Mouse (Mus musculus): ENCODE data around the gene Rcvrn. TPM values are rescaled to one million over a fixed set of nuclear protein-coding genes. Genes with fewer than 3 reads are reported as not detected.

Gene Rcvrn
- total RNA-seq (2021), result not detected
- long read RNA-seq, experiment 1, result 0 reads
- long read RNA-seq, experiment 2, result 0 reads

DNA sequence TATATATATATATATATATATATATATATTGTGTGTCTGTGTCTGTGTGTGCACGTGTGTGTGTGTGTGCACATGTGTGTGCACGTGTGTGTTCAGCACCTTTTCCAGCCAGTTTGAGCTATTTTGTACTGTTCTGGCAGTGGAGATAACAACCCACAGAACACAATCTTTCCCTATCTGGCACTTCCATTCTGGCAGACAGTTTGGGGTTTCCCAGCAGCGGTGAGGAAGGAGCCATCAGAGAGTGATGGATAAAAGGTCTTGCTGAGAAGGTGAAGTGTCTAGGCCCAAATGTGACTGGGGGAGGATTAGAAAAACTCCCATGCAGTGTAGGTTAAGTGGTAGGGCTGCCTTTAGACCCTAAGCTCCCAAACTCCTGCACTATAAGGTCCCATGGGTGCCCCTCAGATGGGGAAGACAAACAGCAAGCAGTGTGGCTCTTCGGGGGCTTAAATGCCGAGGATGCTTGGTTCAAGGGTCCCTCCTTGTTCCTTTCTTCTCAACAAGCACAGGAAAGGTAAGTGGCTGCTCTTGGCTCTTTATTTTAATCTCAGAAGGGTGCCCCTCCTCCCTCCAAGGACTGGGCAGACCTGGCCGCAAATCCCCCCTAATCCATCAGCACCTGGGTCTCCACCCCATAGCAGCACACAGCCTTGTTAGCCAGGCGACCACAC lies at the start of gene Rcvrn:
Rcvrn (plus strand) TSS at position 624 of the 674 bp plus-strand sequence.
- DNase-seq, result no peak
- intact Hi-C loops (cut with DNase I), result no loop called here

DNA sequence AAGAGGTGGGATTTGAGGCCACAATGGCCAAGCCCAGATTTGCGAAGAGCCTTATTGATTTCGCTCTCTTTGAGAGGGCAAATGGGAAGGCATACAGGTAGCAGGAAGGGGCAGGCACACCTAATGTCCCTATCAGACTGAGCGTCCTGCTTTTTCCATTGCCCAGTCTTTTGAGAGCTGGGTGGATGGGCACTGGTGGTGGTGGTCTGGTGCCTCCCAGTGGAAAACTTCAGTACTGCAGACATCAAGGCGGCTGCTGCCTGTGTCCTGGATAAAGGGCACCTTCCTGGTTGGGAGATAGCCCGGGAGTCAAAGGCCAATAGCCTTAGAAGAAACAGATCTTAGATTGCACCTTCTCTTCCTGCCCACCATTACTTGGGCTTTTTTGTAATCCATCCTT lies 47.4 kb upstream of the Rcvrn start:
- DNase-seq, result peak; percentile 80 to 87
- intact Hi-C loops (cut with DNase I), result loop anchor here (1.0 to 5.0 kb wide), 4 partner anchors 110 to 274 kb away; no protein-coding TSS in a partner anchor

DNA sequence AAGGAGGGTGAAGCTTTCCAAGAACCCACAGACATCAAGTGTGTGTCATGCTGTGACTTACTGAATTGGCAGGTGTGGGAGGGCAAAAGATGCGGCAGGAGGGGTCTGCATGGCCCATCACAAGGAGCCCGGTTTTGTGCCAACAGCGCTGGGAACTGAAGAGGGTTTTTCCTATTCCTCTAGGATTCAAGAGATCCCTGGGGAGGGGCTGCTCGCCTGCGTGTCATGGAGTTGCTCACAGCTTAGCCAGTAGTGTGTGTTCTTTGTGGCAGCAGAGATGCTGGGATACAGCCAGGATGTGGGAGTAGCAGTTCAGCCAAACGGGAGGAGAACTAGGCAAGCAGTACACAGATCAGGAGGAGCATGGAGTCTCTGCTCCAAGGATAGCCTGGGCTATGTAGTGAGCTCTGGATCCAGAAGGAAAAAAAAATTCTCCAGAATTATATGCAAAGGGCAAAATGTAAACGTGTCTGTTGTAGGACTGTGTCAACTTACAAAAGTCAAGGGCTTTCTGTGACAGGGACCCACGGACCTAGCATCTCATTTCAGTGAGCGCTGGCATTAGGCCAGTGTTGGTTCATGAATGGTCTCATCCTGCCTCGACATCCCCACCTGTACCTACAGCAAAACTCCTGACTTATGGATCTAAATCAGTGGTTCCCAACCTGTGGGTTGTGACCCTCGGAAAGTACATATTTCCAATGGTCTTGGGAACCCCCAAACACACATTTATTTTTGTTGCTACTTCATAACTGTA lies 46.3 kb upstream of the Rcvrn start:
- peak; percentile 36 to 42 for DNase-seq
- intact Hi-C loops (cut with DNase I), result loop anchor here (5.0 kb wide), 2 partner anchors 112 to 132 kb away; no protein-coding TSS in a partner anchor

GRCm38 (mm10) chr11:67649971-67650707 lies 45.0 kb upstream of the Rcvrn start:
- no peak for DNase-seq
- intact Hi-C loops (cut with DNase I), result loop anchor here (5.0 kb wide), 2 partner anchors 113 to 133 kb away; no protein-coding TSS in a partner anchor

- no peak for DNase-seq
- intact Hi-C loops (cut with DNase I), result no loop called here
These were observed 43.4 kb upstream of the Rcvrn start for GRCm38 (mm10) chr11:67651731-67652130.

- intact Hi-C loops (cut with DNase I), result no loop called here
- DNase-seq, result no peak
These were observed 42.8 kb upstream of the Rcvrn start for GRCm38 (mm10) chr11:67652194-67652892.

GRCm38 (mm10) chr11:67652893-67653255 lies 42.3 kb upstream of the Rcvrn start:
- DNase-seq, result no peak
- intact Hi-C loops (cut with DNase I), result no loop called here

- intact Hi-C loops (cut with DNase I), result no loop called here
- DNase-seq, result no peak
These were observed 41.5 kb upstream of the Rcvrn start for GRCm38 (mm10) chr11:67653521-67654090.

DNA sequence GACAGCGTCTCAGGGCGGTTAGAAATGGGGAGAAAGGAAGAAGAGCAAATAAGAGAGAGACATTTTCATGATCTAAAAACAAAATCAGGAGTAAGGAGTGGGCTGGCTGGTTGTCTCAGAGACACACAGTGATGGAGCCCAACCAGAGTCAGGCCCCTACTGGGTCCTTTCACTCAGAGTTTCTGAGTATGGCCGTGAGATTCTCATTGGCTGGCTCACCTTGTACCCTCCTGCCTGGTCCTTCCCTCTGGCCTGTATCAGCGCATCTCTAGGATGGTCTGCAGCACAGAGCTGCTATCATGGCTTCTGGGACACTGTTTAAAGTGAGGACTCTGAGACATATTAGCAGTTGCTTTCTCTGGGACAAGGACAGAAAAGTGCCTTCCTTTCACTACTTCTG lies 40.6 kb upstream of the Rcvrn start:
- DNase-seq, result no peak
- intact Hi-C loops (cut with DNase I), result no loop called here

- peak in 1 of 2 experiments; percentile 37 for DNase-seq
- intact Hi-C loops (cut with DNase I), result no loop called here
These were observed 39.7 kb upstream of the Rcvrn start for GRCm38 (mm10) chr11:67655236-67655959.

GRCm38 (mm10) chr11:67656366-67656765 lies 38.8 kb upstream of the Rcvrn start:
- DNase-seq, result no peak
- intact Hi-C loops (cut with DNase I), result no loop called here

DNA sequence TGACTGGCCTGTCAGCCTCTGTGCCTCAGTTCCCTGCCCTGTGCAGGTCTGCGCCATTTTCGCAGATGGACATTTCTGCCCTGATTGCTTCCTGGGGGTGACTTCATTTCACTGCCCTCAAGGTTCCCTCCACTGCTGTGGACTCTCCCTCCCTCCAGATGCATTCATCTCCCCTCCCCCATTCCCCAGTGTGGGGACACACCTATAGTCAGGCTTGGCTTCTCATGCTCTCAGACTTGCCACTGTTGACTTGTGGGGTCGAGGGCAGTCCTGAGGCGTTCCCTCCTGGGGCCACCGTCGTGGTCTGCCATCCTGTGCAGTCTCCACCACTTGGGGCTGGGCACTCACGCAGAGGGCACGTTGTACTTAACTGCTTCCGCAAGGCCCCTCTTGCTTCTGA lies 38.3 kb upstream of the Rcvrn start:
- intact Hi-C loops (cut with DNase I), result loop anchor here (1.0 kb wide), 1 partner anchor 19 kb away; no protein-coding TSS in a partner anchor
- DNase-seq, result no peak

DNA sequence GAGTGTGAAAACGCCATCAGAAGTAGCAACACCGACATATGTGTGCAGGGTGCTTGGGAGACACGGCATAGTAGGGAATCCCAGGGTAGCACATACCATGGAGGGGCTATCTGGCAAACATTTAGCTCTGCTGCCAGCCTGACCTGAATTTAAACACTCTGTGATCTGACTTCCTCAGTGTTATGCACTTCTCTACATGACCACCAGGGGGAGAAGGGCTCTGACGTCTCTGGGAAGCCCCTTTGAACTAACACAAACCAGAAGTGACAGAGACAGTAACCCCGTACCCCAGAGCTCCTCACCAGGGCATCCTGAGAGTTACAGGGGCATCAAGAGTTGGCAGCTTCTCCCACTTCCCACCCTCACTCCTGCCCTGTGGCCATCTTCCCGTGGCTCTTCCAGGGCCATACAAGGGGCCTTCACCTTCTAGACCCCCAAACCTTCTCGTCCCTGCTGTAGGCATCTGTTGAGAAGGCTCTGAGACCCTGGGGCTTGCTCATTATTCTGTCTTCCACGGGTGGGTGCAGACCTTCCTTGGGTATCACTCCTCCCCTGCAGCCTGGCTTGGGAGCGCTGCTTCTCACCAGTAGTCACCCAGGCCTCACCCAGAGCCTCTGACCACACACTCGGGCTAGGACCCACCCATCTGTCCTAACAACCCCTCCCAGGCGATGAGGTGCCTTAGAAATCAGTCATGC lies 37.3 kb upstream of the Rcvrn start:
- intact Hi-C loops (cut with DNase I), result loop anchor here (1.0 to 2.0 kb wide), 2 partner anchors 18 to 153 kb away; no protein-coding TSS in a partner anchor
- DNase-seq, result peak; percentile 45 to 70

- DNase-seq, result no peak
- intact Hi-C loops (cut with DNase I), result no loop called here
These were observed 33.7 kb upstream of the Rcvrn start for GRCm38 (mm10) chr11:67661465-67661864.

DNA sequence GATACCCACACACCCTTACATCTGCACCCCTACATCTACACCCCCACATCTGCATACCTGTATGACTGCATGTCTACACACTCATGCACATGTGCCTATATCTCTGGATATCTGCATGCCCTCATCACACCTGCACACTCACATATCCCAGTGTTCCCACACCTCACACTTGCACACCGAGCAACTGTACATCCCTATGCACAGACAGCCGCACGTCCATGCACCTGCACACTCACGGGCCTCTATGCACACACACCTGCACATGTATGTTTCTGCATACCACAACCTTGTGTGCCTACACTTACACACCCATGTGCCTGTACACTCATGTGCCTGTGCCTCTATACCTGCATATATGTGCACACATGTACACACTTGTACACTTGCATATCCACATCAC lies 31.7 kb upstream of the Rcvrn start:
- no peak for DNase-seq
- intact Hi-C loops (cut with DNase I), result no loop called here

DNA sequence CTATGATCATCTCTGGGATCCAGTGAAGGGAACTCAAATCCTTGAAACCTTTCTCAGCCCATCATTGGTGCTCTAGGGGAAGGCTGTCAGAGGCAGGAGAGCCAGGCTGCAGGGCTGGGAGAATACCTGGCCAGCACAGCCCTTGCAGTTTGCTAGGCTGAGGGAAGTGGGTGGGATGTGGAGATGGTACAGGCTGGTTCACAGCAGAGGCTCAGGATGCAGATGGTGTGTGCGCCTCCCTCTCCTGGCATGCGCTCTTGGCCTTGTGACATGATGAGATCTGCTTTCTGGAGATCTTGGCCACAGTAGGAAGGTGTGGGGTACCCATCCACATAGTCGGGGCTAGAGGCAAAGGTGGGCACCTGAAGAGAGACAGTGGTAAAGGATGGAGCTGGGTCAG lies 30.9 kb upstream of the Rcvrn start:
- intact Hi-C loops (cut with DNase I), result no loop called here
- DNase-seq, result no peak

DNA sequence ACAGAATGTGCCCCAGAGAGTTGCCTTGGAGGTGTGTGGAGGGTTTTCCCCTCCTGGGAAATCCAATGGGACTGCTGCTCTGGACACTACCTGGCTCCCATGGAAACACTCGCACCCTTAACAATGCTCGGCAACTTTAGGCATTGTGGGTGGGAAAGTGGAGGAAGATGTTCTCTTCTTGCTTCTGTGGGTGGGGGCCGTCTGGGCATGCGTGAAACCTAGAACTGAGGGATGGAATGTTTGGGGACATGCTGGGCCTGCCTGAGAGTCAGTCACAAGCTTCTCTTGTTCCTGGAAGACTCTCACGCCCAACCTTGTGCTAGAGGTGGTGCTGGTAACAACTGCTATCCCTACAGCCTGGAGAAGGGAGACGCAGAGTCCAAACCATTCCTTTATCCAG lies 30.2 kb upstream of the Rcvrn start:
- DNase-seq, result no peak
- intact Hi-C loops (cut with DNase I), result no loop called here

DNA sequence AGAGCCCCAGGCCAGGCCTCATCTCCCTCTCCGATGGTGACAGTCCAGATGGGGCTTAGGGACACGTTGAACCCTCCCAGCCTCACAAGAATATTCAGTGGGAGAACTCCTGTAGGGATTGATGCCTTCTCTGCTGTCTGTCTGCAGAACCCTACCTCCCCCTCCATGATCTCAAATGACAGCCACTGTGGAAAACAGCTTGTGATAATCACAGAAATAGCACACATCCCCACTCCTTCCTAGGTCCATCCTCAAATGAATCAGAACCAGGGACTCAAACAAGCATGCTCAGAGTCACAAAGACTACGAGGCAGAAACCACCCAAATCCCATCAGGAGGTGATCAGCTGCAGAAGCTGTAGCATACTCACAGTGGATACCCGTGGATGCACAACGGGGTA lies 29.0 kb upstream of the Rcvrn start:
- intact Hi-C loops (cut with DNase I), result no loop called here
- DNase-seq, result no peak

Data from heart, postnatal 14 days (tissue).